Mouse (Mus musculus) mouse trophoblast stem cell (cell line): ENCODE data around the gene Nup214.

Experiments used
- in situ Hi-C, 2 experiments: fragments of 300-500 bp; cut with MseI, MboI; formaldehyde crosslinking; loops; 2 replicates in 1 of 2; 3 replicates in 1 of 2; pipeline ENCODE4 v1.15.1; 2025

Nup214 gene

DNA sequence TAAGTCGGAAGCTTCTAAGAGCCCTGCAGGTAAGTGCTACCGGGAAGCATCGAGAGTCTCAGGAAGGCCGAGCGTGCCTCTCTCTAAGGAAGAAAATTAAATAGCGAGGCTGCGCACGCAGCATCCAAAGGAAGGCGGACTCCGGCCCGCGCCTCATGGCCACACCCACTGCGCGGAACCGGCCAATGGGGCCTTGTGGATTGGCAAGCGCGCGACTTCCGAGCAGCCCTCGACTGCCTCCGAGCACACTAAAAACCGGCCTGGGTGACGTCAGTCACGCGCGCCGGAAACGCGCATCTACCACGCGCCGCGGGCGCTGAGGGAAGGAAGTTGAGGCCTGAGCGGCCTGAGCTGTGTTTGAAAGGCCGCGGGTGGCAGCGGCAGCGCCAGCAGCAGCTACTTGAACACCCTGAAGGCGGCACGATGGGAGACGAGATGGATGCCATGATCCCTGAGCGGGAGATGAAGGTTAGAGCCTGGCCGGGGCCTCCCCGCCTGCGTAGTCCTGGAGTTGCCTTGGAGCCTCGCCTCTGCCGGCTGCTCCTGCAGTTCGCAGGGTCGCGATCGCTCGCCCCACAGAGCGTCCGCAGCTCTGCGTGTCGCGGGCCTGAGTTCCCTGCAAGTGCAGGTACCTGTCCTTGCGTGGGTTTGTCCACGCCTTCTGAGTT lies at the start of gene Nup214:
Gene Nup214, plus strand, starts transcription at position 296 of the 668 bp plus-strand sequence.
- in situ Hi-C loops = no loop called here

GRCm38 (mm10) chr2:31924811-31925210 lies 49.4 kb upstream of the Nup214 start:
- in situ Hi-C loops = no loop called here

DNA sequence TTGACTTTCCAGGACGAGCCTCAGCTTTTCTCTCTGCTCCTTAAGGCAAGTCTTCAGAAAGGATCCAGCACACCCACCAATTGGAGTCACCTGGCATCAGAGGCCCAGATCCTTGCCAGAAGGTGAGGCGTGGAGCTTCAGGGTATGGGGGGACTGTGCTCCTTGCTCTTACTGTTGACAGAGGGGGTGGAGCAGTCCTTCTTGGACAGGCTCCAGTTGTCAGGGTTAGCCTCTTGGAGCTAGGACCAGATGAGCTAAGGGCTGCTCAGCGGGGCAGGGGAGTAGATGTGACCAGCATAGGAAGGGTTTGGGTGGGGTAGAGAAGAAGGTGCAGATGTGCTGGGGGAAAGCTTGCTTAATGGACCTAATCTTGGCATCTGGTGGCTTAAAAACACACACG lies 48.3 kb upstream of the Nup214 start:
- in situ Hi-C loops = no loop called here

- in situ Hi-C loops = no loop called here
Measured at GRCm38 (mm10) chr2:31929664-31930063, 44.6 kb upstream of the Nup214 start.

GRCm38 (mm10) chr2:31934551-31934950 lies 39.7 kb upstream of the Nup214 start:
- in situ Hi-C loops = no loop called here

- in situ Hi-C loops = no loop called here
Measured at GRCm38 (mm10) chr2:31935054-31935453, 39.2 kb upstream of the Nup214 start.

- in situ Hi-C loops = no loop called here
Measured at GRCm38 (mm10) chr2:31938298-31938697, 35.9 kb upstream of the Nup214 start.

GRCm38 (mm10) chr2:31943011-31943410 lies 31.2 kb upstream of the Nup214 start:
- in situ Hi-C loops = no loop called here

DNA sequence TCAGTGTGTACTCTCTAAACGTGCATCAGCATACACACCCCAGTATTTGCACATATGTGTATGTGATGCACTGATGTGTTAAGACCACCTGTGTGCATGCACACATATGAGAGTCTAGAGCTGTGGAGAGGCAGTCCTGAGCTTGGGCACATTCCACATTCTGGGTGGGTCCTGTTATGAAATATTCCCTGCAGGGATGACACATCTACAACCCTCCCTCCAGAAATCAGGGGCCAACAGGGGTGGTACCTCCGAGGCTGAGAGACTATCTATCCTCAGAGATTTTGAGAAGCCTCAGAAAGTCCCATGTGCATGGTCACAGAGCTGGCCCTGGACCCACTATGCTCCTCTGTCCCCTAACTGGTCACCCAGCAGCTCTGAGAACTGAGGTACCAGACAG lies 28.7 kb upstream of the Nup214 start:
- in situ Hi-C loops = no loop called here

DNA sequence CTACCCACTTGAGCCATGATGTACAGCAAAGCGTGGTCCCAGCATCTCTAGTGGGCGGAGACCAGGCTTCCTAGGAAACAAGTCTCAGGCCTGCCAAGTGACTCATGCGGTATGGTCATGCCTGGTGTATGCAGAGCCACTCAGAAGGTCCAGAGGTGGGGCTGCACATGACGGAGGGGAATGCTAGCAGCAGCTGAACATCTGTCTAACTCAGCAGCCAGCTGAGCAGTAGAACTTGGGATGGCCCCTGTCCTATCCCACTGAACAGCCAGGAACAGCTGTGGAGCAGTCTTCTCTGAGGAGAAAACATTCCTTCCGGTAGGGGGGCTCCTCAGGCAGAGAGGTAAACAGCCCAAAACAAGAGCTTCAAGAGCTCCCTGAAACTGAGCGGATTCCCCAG lies 25.8 kb upstream of the Nup214 start:
- in situ Hi-C loops = no loop called here

- in situ Hi-C loops = no loop called here
Measured at GRCm38 (mm10) chr2:31948801-31949200, 25.4 kb upstream of the Nup214 start.

DNA sequence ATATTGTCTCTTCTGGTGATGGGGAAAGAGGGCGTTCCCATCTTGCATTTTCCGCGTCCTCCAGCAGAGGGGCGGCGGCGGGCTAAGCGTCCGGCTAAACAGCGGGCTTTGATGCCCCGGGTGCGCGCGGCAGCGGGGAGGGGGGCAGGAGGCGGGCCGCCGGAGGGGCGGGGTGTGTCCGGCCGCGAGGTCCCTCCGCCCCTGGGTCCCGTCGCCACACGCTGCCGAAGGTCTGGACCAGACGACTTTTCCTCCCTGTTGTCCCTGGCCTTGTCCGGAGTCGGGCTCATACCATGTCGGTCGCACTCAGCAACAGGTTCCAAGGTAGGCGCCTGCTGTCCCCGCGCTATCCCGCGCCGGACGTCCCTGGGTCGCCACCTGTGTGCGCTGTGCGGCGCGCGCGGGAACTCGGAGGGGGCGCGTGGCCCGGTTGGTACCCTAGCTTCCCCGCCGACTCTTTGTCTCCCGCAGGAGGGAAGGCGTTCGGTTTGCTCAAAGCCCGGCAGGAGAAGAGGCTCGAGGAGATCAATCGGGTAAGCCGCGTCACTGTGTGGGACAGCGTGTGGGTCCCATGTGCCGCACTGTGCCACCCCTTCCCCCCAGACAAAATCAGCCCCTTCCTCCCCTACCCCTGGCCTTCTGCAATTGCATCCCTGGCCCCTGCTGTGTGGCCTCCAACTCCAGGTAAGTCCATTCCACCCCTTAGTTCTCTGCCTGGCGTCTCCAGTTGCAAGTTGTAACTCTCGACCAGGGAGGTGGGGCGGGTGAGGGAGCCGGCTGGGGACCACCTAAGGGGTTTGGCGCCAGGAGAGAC lies 24.0 kb upstream of the Nup214 start, which contains the start of gene Aif1l:
Gene Aif1l, plus strand, starts transcription at position 82 of the 814 bp plus-strand sequence.
- in situ Hi-C loops = no loop called here

DNA sequence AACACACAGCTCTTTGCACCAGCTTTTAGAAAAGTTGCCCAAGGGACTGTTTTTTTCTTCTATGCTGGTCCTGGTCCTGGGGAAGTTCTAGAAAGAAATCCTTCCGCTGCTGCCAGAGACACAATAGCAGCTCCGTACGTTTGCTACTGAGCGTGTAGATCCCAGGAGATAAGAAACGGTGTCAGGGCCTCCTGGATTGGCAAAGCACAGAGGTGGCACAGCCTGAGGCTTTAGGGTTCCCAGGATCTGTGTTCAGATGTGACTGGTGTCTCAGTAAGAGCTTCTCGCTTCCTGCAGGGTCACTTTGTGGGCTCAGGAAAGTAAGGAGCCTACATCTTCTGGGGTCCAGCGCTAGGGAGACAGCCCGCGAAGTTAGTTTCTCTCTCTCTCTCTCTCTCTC lies 23.3 kb upstream of the Nup214 start:
- in situ Hi-C loops = no loop called here

DNA sequence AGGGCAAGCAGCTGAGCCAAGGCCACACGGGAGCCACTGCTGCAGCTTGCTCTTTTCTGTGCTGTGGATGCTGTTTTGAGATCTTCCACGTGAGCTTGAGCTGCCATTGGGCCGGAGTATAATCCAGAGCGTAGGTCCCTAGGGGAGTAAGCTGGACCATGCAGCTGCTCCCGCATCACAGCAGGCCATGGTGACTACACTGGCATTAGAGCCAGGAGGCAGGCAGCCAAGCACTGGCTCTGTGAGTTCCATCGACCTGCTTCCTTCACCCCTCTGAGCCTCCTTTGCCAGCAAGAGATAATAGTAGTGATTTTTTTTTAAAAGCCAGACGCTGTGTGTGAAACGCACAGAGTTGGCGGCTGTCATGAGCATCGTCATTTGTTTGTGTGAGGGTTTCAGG lies 22.0 kb upstream of the Nup214 start:
- in situ Hi-C loops = no loop called here

GRCm38 (mm10) chr2:31952725-31953124 lies 21.5 kb upstream of the Nup214 start:
- in situ Hi-C loops = no loop called here

- in situ Hi-C loops = no loop called here
Measured at GRCm38 (mm10) chr2:31953687-31954086, 20.5 kb upstream of the Nup214 start.

DNA sequence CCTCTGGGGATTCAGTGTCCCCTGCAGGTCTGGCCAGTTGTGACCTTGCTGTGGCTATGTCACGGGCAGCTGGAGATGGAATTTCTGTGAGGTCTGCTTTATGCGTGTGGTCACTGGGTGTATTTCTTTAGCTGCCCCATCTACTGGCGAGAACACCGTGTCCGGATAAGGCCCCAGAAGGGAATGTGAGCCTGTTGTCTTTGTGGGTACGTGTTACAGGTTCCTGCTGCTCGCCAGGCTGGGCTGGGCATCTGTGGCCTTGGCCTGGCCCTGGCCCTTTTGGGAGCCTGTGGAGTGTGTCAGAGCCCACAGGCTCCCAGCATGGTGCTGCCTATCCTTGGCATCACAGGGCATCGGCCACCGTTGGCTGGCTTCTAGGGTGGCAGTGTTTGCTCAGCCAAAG lies 19.5 kb upstream of the Nup214 start:
- in situ Hi-C loops = no loop called here

- in situ Hi-C loops = no loop called here
Measured at GRCm38 (mm10) chr2:31955686-31956085, 18.6 kb upstream of the Nup214 start.

- in situ Hi-C loops = no loop called here
Measured at GRCm38 (mm10) chr2:31957211-31957610, 17.0 kb upstream of the Nup214 start.

DNA sequence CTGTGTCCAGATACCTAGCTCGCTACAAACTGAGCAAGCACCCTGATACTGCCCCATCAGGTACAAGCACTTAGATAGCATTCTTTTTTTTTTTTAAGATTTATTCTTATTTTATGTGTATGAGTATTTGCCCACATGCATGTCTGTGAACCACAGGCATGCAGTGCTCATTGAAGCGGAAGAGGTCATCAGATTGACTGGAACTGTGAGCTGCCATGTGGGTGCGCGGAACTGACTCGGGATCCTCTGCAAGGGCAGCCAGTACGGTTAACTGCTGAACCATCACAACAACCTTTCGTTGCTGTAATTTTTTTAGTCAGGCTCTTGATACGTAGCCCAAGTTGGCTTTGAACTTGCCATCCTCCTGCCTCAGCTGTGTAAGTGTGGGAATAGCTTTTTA lies 13.2 kb upstream of the Nup214 start:
- in situ Hi-C loops = no loop called here

DNA sequence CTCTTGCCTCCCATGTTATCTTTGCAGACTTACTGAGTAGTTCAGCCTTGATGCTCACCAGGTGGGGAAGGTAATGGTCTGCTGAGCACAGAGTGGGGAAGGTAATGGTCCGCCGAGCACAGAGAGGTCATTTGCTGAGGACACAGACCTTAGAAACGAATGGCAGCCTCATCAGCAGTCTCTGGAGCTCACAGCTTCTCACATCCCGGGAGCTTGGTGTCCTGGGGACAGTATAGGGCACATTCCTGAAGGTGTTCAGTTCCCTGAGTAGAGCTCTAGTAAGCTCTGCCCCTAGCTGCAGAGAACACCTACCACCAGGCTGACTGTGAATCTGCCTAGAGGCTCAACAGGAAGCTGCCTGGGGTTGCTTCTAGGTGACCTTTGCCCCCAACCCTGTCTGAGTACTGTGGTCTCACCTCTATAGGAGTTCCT lies 12.4 kb upstream of the Nup214 start:
- in situ Hi-C loops = no loop called here

- in situ Hi-C loops = no loop called here
Measured at GRCm38 (mm10) chr2:31962501-31963224, 11.6 kb upstream of the Nup214 start.
